In genomic region chr11:113049593-113049992, GRCm38 (mm10) we compare ENCODE assay signal across 22 mouse cellular contexts.
DNase-seq lines count a peak whose midpoint lies in the region; ATAC-seq and TF ChIP-seq lines count a peak whose summit lies in the region.
"Had no signal": no experiment of that assay in that cellular context is flagged by ENCODE, and none has a peak within 500 bp of the region (broad histone marks: within the 10 kb centered on the region; RNA-seq: fewer than 3 reads in every experiment).

No protein-coding gene starts in this region.

- no peak for TF ChIP-seq EP300 in stomach, postnatal 0 days (optimal IDR thresholded peaks at IDR 0.05)

- no peak overlapping the region for H3K4me3 ChIP-seq in heart, embryonic 12.5 days
- no peak overlapping the region for H3K4me3 ChIP-seq in stomach, postnatal 0 days (ENCODE audit: low read depth, low read length)
- H3K4me3 ChIP-seq: embryonic facial prominence, embryonic 12.5 days; forebrain, embryonic 12.5 days; heart, adult 2 months; heart, embryonic 13.5 days; hindbrain, embryonic 13.5 days had no signal

- H3K9me3 ChIP-seq in heart, embryonic 12.5 days (replicated peaks), result no peaks in the 10 kb centered on the region
- H3K9me3 ChIP-seq in stomach, postnatal 0 days (ENCODE audit: control insufficient read depth, low read length), result no peaks in the 10 kb centered on the region
- H3K9me3 ChIP-seq: embryonic facial prominence, embryonic 12.5 days; forebrain, embryonic 12.5 days; heart, embryonic 13.5 days; hindbrain, embryonic 13.5 days had no signal

- no peak overlapping the region for H3K4me2 ChIP-seq in heart, embryonic 12.5 days
- H3K4me2 ChIP-seq in stomach, postnatal 0 days (replicated peaks; ENCODE audit: low read depth), result no peak overlapping the region
- H3K4me2 ChIP-seq: embryonic facial prominence, embryonic 12.5 days; forebrain, embryonic 12.5 days; heart, embryonic 13.5 days; hindbrain, embryonic 13.5 days had no signal

- no peaks in the 10 kb centered on the region for H3K36me3 ChIP-seq in heart, embryonic 12.5 days
- no peaks in the 10 kb centered on the region for H3K36me3 ChIP-seq in stomach, postnatal 0 days (ENCODE audit: control insufficient read depth, insufficient read depth, low read length)
- H3K36me3 ChIP-seq: embryonic facial prominence, embryonic 12.5 days had no signal

- DNase-seq in heart, adult 8-10 months (ENCODE audit: low spot score), result no peak
- DNase-seq in kidney, postnatal 4 days, result peak; percentile 20 to 27
- DNase-seq in kidney, adult 9 months, result no peak
- DNase-seq in ZHBTc4 (ENCODE audit: low read depth, low spot score), result peak; percentile 46
- DNase-seq in stomach, postnatal 0 days (ENCODE audit: low spot score), result peak; percentile 72
- DNase-seq in layer of hippocampus, postnatal 10 days (ENCODE audit: low spot score in 2 of 2), result no peak
- DNase-seq: adrenal gland, postnatal 10 days; cerebellum, adult 11 months; cerebellum, adult 8-10 months; cerebellum, postnatal 14 days; embryo, embryonic 11 days; forebrain, postnatal 0 days; gastrocnemius, postnatal 10 days; heart, adult 2 months; heart, postnatal 36 days had no signal

- no peak overlapping the region for H3K27ac ChIP-seq in heart, embryonic 12.5 days (ENCODE audit: poor library complexity, severe bottlenecking)
- no peak overlapping the region for H3K27ac ChIP-seq in stomach, postnatal 0 days (replicated peaks)
- H3K27ac ChIP-seq: embryonic facial prominence, embryonic 12.5 days; forebrain, embryonic 12.5 days; heart, adult 2 months; heart, embryonic 13.5 days; hindbrain, embryonic 13.5 days; hindbrain, postnatal 0 days had no signal

- peaks cover 20% of the 10 kb centered on the region for H3K4me1 ChIP-seq in heart, embryonic 12.5 days (replicated peaks)
- no peaks in the 10 kb centered on the region; the same call in 1 of the 2 replicates for H3K4me1 ChIP-seq in stomach, postnatal 0 days (replicated peaks; ENCODE audit: control insufficient read depth, insufficient read depth)

- TF ChIP-seq CTCF in stomach, postnatal 0 days (IDR thresholded peaks at IDR 0.05; ENCODE audit: low read depth), result no peak

- H3K27me3 ChIP-seq in heart, embryonic 12.5 days (replicated peaks), result no peaks in the 10 kb centered on the region
- H3K27me3 ChIP-seq in stomach, postnatal 0 days (ENCODE audit: control insufficient read depth, insufficient read depth, low read length), result no peaks in the 10 kb centered on the region
- H3K27me3 ChIP-seq: CH12.LX; embryonic facial prominence, embryonic 12.5 days; forebrain, embryonic 12.5 days; heart, embryonic 13.5 days; hindbrain, embryonic 13.5 days had no signal

- no peak overlapping the region for H3K9ac ChIP-seq in heart, embryonic 12.5 days
- H3K9ac ChIP-seq in stomach, postnatal 0 days (ENCODE audit: low read length), result no peak overlapping the region
- H3K9ac ChIP-seq: embryonic facial prominence, embryonic 12.5 days; forebrain, embryonic 12.5 days; forebrain, postnatal 0 days; heart, embryonic 13.5 days; hindbrain, embryonic 13.5 days had no signal

- WGBS in heart, embryonic 12.5 days, result 57% methylated on average over 8 of the region's 8 CpGs
- WGBS in stomach, postnatal 0 days, result 61% methylated on average over 8 of the region's 8 CpGs

- peak; percentile 56; the same call in 1 of the 2 replicates for ATAC-seq in heart, embryonic 12.5 days (ENCODE audit: insufficient number of reproducible peaks, low FRiP score)
- peak; percentile 46; the same call in 1 of the 2 replicates for ATAC-seq in stomach, postnatal 0 days (ENCODE audit: low FRiP score, low TSS enrichment)
- ATAC-seq: forebrain, postnatal 0 days; hindbrain, postnatal 0 days had no signal

Comparison
In these comparisons a context has a peak if more than half of its experiments do, and no peak if none do; other contexts are left out.
1. DNase-seq: peak in kidney, postnatal 4 days (2 of 2), ZHBTc4 (single experiment) and stomach, postnatal 0 days (single experiment); none in heart, adult 8-10 months (single experiment), kidney, adult 9 months (single experiment) and layer of hippocampus, postnatal 10 days (0 of 2).